Mouse (Mus musculus): ENCODE results near the gene Hs2st1. TPM values are rescaled to one million over a fixed set of nuclear protein-coding genes. Genes with fewer than 3 reads are reported as not detected.

The Hs2st1 gene
- polyA plus RNA-seq, 1 experiment from 2014 or later: 44.0 TPM

GRCm38 (mm10) chr3:144394454-144394943, 175.5 kb downstream of the Hs2st1 start:
- no peak for DNase-seq (ENCODE audit: low read depth, low spot score)
- no peak for ATAC-seq
- ChIA-PET POLR2A (no interaction called here), CTCF (no interaction called here)
- no peaks in the 10 kb centered on the region for H3K27me3 ChIP-seq
- TF ChIP-seq CTCF (IDR thresholded peaks at IDR 0.05): no peak
- in situ Hi-C loops (cut with MboI; ENCODE audit: low pct_unique_long_range_greater_than_20kb): loop anchor here (25.0 kb wide), 3 partner anchors 182 to 1607 kb away; partner anchors contain the start of gene Lmo4

- ChIA-PET CTCF (interaction anchor here (1.0 kb wide), 1 partner anchor 13 kb away, joined by 3 read pairs; no protein-coding TSS in a partner anchor), POLR2A (no interaction called here)
- in situ Hi-C loops (cut with MboI; ENCODE audit: low pct_unique_long_range_greater_than_20kb): loop anchor here (10.0 to 25.0 kb wide), 6 partner anchors 174 to 1599 kb away; partner anchors contain the start of gene Lmo4
- ATAC-seq: no peak
- no peaks in the 10 kb centered on the region for H3K27me3 ChIP-seq
- no peak for TF ChIP-seq CTCF (IDR thresholded peaks at IDR 0.05)
- no peak for DNase-seq (ENCODE audit: low read depth, low spot score)
Observed at GRCm38 (mm10) chr3:144386446-144386845, 183.5 kb downstream of the Hs2st1 start.

- POLR2A ChIA-PET: no interaction called here
- TF ChIP-seq CTCF (IDR thresholded peaks at IDR 0.05): no peak
- in situ Hi-C loops (cut with MboI; ENCODE audit: low pct_unique_long_range_greater_than_20kb): loop anchor here (5.0 to 25.0 kb wide), 7 partner anchors 172 to 1597 kb away; partner anchors contain the start of gene Lmo4
- ATAC-seq (no peak), DNase-seq (ENCODE audit: low read depth, low spot score) (no peak)
- no peaks in the 10 kb centered on the region for H3K27me3 ChIP-seq
- CTCF ChIA-PET: no interaction called here
Observed at GRCm38 (mm10) chr3:144384648-144385047, 185.3 kb downstream of the Hs2st1 start.

- no peak for ATAC-seq
- H3K27me3 ChIP-seq: no peaks in the 10 kb centered on the region
- TF ChIP-seq CTCF (IDR thresholded peaks at IDR 0.05): no peak
- ChIA-PET CTCF (interaction anchor here (0.6 kb wide), 1 partner anchor 14 kb away, joined by 3 read pairs; no protein-coding TSS in a partner anchor), POLR2A (no interaction called here)
- in situ Hi-C loops (cut with MboI; ENCODE audit: low pct_unique_long_range_greater_than_20kb): loop anchor here (5.0 to 25.0 kb wide), 7 partner anchors 169 to 1594 kb away; partner anchors contain the start of gene Lmo4
- no peak for DNase-seq (ENCODE audit: low read depth, low spot score)
Observed at GRCm38 (mm10) chr3:144381431-144381980, 188.5 kb downstream of the Hs2st1 start.

GRCm38 (mm10) chr3:144380921-144381320, 189.1 kb downstream of the Hs2st1 start:
- CTCF ChIA-PET: interaction anchor here (0.6 kb wide), 1 partner anchor 13 kb away, joined by 3 read pairs; no protein-coding TSS in a partner anchor
- POLR2A ChIA-PET: no interaction called here

GRCm38 (mm10) chr3:144379801-144380200, 190.2 kb downstream of the Hs2st1 start:
- in situ Hi-C loops (cut with MboI; ENCODE audit: low pct_unique_long_range_greater_than_20kb): loop anchor here (5.0 to 25.0 kb wide), 7 partner anchors 168 to 1592 kb away; partner anchors contain the start of gene Lmo4
- DNase-seq (ENCODE audit: low read depth, low spot score): no peak
- no peak for TF ChIP-seq CTCF (IDR thresholded peaks at IDR 0.05)
- CTCF ChIA-PET: no interaction called here
- no peaks in the 10 kb centered on the region for H3K27me3 ChIP-seq
- ATAC-seq: no peak
- POLR2A ChIA-PET: interaction anchor here (0.5 kb wide), 1 partner anchor 238 kb away, joined by 3 read pairs; no protein-coding TSS in a partner anchor

More at GRCm38 (mm10) chr3:144380921-144381320, 189.1 kb downstream of the Hs2st1 start:
- TF ChIP-seq CTCF (IDR thresholded peaks at IDR 0.05): peak; percentile 100
- ATAC-seq (peak; percentile 99), DNase-seq (ENCODE audit: low read depth, low spot score) (peak; percentile 83)
- in situ Hi-C loops (cut with MboI; ENCODE audit: low pct_unique_long_range_greater_than_20kb): loop anchor here (5.0 to 25.0 kb wide), 7 partner anchors 169 to 1594 kb away; partner anchors contain the start of gene Lmo4
- no peaks in the 10 kb centered on the region for H3K27me3 ChIP-seq

Other genes starting within 250 kb of the Hs2st1 start
- 873 TPM for gene Selenof, start 123 bp upstream of the Hs2st1 start, polyA plus RNA-seq (2021)
- 161 TPM for gene Sh3glb1, start 150.2 kb upstream of the Hs2st1 start, polyA plus RNA-seq (2021)
- gene Clca3a1, start 190.8 kb upstream of the Hs2st1 start, polyA plus RNA-seq (2021): 0.08 TPM
- 0.30 TPM for gene Clca3a2, start 249.3 kb upstream of the Hs2st1 start, polyA plus RNA-seq (2021)